Mouse (Mus musculus): ENCODE data around the gene Ftcd.

The Ftcd gene

DNA sequence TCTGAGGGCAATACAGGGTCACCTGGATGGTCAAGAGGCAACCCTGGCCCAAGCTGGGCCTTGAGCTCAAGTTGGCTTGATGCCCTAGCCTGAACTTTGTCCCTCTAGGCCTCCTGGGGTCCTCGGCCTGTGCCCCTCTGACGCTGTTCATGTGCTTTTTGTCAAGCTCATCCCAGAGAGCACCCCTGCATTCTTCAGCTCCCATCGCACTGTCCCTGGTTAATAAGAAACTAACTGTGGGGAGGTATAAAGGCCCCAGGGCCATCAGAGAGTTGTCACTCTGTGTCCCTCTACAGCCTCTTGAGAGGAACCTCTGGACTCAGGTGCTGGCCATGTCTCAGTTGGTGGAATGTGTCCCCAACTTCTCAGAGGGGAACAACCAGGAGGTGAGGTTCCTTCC is at the start of gene Ftcd:
TSS of gene Ftcd (plus strand) at position 275 of the 400 bp plus-strand sequence.
- no peak for DNase-seq (ENCODE audit: low read depth, low spot score)

DNA sequence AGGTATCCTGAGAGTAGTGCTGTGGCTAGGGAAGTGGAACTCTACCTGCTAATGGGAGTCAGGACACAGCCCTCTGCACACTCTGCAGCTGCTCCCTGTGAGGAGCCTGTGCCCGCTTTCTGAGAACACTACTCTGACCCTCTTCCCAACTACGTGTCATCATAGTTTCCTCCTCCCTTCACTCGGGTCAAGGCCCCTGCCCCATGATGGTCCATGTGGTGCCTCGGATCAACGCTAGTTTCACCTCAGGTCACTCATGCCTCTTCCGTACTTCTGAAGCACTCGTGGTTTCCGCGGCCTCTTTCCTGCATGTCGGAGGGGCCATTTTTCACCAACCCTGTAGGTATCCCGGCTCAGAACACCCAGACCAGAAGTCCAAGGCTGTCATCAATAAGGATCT is 44.5 kb upstream of the Ftcd start:
- no peak for DNase-seq (ENCODE audit: low read depth, low spot score)

DNA sequence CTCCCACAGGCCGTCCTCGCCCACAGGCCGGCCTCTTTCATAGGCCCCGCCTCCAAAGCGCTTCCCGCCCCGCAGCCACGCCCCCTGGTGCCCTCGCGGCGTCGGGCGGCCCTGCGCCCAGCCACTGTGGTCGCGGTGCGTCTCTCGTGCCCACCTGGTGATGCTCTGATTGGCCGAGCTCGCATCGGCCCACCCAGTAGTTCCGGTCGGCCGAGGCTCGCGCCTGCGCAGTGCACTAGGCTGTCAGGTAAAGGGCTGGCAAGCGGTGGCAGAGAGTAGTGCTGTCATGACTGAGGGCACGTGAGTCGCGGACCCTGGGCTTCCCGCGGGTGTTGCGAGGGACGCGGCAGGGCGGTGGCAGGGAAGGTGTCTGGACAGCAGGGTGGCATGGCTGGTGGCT is 44.1 kb upstream of the Ftcd start, which contains the start of gene Lss:
TSS of gene Lss (plus strand) at position 214 of the 400 bp plus-strand sequence.
- peak; percentile 95 for DNase-seq (ENCODE audit: low read depth, low spot score)

DNA sequence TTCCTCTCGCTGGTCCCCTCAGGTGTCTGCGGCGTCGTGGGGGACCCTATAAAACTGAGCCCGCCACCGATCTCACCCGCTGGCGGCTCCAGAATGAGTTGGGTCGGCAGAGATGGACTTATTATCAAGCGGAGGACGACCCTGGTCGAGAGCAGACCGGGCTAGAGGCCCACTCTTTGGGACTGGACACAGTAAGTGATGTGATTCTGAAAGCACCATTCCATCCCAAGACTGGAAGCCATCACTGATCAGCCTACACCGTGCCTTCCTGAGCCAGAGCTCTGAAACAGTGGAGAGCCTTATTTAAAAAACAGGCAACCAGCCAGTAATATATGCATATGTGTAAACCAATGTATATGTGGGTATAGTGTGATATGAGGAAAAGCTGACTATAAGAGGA is 43.6 kb upstream of the Ftcd start:
- no peak for DNase-seq (ENCODE audit: low read depth, low spot score)

DNA sequence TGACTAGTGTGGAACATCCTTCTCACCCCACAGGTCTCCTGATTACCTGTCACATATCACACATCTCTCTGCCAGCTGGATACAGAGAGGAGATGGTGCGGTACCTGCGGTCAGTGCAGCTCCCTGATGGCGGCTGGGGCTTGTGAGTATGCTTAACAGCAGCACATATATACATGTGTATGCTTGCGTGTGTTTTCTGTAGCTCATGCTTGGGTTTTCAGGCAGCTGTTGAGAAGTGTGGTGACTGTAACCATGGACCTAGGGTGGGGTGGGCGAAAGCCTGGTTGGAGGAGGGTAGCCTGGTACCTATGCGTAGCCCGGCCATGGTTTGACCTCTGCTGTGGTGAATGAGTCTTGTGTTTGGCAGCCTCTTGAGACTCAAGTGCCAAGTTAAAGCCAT is 39.9 kb upstream of the Ftcd start:
- DNase-seq (ENCODE audit: low read depth, low spot score) = no peak

DNA sequence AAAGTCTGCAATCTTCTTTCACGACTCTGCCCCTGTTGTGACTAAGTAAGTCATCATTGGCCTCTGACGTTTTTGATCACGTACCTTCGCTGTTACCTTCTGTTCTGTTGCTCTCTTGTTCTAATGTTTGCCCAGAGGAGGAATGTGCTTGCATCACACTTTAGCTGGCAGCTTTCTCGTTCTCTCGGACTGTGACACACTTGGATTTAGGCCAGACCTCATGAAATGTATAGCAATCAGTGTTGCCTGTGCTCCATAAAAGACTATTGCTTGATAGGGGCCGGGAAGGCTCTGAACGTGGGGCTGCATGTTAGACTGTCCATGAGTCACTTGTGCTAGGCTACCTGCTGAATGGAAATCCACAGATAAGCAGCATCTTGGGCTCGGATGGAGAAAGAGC is 37.8 kb upstream of the Ftcd start:
- no peak for DNase-seq (ENCODE audit: low read depth, low spot score)

DNA sequence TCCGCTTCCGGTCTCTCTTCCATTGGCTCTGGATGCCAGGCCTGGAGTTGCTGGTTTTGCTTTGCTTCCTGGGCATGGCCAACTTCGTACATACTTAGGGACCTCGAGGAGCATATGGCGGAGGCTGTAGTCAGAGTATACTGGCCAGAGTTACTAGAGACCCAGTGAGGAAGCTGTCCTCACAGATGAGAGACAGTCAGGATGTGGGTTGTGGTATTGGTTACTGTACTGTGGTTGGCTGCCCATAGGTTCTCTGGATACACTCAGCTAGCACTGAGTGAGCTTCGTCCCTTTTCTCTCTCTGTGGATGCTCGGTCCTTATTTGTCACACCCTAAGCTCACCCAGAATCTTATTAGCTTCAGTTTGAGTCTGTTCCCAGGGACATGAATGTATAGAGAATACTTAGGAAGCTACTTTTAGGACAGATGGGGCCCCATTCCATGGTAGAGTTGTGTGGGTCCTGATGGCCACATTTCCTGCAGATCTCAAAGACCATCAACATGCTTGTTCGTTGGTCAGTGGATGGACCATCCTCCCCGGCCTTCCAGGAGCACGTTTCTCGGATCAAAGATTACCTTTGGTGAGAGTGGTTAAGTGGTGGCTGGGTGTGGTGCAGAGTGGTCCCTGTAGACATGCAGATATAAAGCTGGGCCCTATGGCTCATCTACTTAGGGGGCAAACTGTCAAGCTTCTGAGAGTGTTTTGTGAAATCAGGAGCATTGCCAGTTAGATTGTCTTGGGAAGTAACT is 33.9 kb upstream of the Ftcd start:
- DNase-seq (ENCODE audit: low read depth, low spot score) = no peak

DNA sequence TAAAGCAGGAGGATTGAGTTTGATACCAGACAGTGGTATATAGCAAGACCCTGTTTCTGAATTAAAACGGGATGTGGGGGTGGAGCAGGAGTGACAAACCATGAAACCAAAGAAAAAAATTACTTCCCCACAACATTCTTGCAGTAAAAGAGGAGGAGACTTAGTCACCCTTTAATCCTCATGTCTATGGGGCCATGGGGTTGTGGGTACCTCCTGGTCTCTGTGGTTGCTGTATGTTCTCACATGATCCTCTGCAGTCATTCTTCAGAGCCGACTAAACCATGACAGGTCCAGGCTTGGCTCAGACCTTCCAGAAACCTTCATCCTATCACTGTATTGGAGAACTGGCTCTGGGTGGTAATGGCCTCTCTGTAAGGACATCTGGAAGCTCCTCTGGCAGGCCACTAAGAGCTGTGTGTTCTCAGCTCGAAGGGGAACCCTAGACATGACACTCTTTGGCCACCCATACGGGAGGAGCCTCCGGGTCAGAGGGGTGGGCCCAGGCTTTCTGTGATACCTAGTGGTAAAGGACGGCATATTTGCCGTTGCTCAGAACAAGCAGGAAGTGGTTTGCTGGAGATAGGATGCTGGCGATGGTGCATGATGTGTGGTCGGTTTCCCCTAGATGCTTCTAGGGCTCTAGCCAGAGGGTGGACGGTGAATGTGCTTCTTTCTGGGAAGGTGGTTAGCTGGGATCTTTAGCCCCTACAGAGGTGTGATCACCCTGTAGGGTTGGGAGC is 32.6 kb upstream of the Ftcd start:
- DNase-seq (ENCODE audit: low read depth, low spot score) = no peak

DNA sequence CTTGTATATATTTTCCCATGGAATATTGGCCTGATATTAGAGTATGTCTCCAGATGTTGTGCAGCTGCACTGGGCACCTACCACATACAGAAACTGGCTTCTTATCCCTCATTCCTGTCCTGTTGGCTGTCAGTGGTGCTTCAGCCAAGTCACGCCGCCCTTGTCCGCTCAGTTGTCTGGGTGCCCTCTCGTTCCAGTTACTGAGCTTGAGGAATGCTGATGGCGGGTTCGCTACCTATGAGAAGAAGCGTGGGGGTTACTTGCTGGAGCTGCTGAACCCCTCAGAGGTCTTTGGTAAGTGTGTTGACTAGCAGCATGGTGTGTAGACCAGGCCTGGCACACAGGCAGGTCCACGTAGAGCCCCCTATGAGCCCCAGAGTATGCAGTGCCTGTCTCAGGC is 28.9 kb upstream of the Ftcd start:
- DNase-seq (ENCODE audit: low read depth, low spot score) = no peak

DNA sequence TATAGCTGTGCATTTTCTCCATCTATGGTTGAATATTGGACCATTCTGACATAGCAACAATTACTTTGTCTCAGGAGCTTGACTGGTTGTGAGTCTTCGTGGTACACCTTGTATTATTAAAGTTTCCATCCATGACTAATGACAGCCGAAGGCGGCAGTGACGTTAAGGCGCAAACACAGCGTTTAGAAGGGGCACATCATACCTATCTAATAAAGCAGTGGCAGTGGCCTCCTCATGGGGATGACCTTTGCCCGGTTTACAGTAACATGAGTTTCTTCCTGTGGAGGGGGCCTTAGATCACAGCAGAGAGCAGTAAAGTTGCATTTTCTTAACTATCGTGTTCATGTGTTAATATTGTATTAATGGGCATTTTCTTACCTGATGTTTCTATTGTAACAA is 27.2 kb upstream of the Ftcd start:
- no peak for DNase-seq (ENCODE audit: low read depth, low spot score)

DNA sequence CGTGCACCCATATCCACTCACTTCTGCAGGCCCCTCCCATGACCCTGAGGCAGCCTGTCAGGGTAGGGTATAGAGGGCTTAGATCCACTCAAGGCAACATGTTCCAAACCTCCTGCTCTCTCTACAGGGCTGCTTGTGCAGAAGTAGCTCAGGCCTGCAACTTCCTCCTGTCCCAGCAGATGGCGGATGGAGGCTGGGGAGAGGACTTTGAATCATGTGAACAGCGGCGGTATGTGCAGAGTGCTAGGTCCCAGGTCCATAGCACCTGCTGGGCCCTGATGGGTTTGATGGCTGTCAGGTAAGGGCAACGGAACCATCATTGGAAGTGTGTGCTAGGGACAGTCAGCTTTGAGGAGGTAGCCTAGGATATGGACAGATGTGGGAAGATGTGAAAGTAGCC is 25.0 kb upstream of the Ftcd start:
- DNase-seq (ENCODE audit: low read depth, low spot score) = no peak

DNA sequence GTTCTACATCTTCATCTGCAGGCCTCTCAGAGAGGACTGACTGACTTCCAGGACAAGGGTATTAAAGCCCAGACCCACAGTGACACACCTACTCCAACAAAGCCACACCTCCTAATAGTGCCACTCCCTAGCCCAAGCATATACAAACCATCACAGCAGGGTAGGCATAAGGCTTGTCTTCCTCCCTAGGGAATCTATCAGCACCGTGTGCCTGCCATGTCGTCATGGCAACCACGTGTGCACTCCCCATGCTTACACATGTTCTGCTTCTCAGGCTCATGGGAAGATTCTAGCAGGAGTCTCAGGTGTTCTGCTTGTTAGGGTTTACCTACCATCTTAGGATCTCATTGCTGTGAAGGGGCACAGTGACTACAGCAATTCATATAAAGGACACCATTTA is 23.9 kb upstream of the Ftcd start:
- DNase-seq (ENCODE audit: low read depth, low spot score) = no peak

DNA sequence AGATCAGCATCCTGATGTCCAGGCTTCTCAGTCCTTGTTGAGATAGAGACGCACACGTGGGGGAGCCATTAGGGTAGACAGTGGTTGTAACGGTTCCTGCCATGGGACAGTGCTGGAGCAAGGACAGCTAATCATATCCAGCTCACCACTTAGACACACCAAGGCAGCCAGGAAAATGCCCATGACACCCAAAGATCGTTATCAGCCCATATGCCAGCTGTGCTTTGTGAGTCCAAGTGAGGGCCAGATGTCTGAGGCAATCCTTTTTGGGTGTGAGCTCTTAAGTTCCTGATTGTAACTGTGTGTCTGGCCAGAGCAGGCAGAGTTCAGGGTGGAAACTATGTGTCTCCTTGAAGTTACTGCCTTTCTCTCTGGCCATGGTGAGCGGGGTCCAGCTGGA is 21.4 kb upstream of the Ftcd start:
- DNase-seq (ENCODE audit: low read depth, low spot score) = no peak

DNA sequence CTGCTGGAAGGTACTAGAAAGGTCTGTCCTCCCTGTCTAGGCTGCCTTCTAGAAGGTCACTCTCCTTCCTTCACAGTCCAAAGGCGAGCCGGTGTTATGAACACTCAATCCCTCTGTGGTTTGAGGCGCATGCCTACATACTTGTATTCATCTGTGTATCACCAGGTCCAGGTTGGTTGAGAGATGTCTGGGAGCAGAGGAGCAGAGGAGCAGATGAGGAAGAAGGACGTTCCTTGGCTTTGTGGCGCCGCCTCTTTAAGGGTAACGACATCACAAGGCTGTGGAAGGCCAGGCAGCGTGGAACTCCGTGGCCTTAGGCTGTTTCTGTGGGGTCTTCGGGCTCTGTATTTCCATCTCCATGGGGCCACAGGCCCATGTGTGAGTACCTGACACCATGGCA is 13.5 kb upstream of the Ftcd start, which contains the start of gene Spatc1l:
TSS of gene Spatc1l (plus strand) at position 301 of the 400 bp plus-strand sequence.
- DNase-seq (ENCODE audit: low read depth, low spot score) = no peak

DNA sequence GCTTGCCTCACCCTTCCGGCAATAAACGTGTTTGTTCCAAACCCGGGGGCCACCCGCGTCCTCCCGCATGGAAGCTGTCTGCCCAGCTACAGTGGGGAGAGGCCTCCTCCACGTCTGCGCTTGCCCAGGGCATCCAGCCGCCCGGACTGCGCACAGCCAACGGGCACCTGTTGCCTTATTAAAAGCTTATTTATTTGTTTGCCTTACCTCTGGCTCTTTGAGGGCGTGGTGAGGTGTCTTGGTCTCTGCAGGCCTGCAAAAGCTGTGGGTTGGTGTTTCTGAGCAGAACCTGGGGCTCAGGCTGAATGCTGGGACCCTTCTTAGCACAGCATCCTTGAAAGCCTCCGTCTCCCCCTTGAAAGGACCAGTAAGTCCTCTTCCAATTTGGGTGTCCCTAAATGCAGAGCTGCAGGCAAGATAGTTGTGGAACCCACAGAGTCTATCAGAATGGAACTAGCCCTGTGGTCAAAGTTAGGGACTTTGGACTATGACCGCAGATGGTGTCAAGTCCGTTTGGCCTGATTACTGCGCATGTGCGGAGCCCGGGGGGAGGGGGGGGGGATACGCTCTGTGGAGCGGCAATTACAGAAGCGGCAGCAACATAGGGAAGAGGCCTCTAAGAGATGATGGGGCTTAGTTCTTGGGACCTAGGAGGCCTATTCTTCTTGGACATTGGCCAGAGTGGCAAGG is 5.3 kb upstream of the Ftcd start:
- no peak for DNase-seq (ENCODE audit: low read depth, low spot score)

DNA sequence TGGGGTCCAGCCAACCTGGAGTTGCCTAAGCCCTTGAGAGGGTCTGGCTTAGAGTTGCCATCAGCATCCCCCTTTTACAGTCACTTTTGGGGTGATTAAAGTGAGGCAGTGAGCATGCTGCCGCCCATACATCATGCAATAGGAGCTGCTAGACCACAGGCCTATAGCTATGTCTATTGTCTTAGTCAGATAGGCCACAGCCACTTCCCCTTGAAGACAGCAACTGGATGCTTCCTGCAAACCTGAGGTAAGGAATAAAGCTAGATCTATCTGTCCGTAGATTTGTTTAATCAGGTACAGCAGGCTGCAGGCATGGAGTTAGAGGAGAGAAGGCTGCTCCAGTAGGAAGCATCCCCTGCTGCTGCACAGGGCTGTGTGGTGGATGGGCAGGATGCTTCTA is 4.4 kb upstream of the Ftcd start:
- no peak for DNase-seq (ENCODE audit: low read depth, low spot score)

DNA sequence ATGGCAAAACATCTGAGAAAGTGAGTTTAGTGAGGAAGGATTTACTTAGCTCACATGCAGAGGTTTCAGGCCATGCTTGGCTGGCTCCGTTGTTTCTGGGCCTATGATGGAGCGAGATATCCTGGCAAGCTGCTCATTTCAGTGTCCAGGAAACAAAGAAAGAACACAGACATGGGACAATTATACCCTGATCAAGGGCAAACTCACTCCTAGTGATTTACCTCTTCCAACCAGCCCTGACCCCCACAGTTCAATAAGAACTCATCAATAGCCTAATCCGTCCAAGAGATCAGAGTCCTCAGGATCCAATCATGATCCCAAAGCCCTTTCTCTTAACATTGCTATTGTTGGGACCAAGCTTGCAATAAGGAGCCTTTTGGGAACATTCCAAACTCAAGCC is 3.3 kb upstream of the Ftcd start:
- no peak for DNase-seq (ENCODE audit: low read depth, low spot score)

DNA sequence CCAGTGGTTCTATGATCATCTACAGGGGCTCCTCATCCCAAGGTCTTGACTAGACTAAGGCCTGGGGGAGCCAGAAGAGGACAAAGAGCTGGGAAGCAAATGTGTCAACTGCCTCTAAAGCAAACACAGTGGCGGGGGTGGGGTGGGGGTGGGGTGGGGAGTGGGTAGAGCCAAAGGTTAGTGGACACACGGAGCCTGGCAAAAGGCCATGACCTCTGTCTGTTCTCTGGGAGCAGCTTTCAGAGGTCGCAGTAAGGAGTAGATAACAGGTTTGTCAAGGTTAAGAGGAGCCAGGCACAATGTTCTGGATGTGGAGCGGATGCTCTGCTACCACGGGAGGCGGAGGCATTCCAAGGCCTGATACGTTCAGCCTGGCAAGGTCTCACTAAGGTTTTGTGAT is 1.5 kb downstream of the Ftcd start:
- no peak for DNase-seq (ENCODE audit: low read depth, low spot score)

DNA sequence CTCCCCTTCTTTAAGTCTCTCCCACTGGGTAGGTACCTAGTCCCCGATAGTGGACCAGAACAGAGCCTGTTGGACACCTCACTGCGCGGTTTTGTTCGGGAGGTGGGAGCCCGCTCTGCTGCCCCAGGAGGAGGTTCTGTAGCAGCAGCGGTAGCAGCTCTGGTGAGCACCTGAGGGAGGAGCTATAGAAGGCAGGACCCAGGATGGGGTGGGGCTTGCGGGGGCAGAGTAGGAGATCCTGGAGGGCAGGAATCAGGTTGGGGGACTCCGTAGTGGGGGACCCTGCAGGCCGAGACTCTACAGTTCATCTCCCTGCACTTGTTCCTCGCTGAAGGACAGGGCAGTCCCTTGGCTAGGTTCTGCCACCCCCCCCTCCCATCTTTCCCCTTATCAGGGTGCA is 8.7 kb downstream of the Ftcd start:
- DNase-seq (ENCODE audit: low read depth, low spot score) = no peak

DNA sequence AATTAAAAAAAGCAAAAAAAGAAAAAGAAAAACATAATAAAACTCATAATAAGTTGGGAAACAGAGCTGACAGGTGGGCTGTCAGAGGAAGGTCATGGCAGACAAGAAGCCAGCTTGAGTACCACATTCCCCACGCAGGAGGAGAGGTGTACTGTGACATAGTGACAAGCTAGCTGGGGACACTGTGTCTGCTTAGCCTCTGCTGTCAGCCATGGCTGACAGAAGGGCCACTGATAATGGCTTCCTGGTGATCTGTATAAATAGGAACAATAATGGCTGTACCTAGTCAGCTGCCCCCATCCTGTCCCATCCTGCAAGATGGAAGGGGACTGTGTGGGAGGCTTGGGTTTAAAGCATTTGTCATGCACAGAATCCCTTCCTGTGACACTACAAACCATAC is 10.7 kb downstream of the Ftcd start:
- no peak for DNase-seq (ENCODE audit: low read depth, low spot score)

DNA sequence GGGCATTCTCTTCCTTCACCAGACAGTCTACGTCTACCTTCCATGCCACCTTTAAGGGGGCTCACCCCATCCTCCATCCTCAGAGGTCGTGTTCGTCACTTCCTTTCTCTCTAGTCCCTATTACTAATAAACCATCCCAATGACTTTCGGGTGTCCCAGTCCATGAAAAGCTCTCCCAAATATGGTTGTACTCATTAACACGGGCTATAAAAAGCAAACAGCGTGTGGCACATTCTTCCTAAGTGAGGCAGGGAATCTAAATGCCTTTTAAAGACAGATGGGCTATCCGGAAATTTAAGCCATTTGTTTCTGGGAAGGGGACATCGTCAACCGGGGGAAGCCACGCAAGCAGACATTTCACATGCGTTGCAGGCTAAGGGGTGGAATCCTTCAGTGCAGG is 14.7 kb downstream of the Ftcd start:
- no peak for DNase-seq (ENCODE audit: low read depth, low spot score)

DNA sequence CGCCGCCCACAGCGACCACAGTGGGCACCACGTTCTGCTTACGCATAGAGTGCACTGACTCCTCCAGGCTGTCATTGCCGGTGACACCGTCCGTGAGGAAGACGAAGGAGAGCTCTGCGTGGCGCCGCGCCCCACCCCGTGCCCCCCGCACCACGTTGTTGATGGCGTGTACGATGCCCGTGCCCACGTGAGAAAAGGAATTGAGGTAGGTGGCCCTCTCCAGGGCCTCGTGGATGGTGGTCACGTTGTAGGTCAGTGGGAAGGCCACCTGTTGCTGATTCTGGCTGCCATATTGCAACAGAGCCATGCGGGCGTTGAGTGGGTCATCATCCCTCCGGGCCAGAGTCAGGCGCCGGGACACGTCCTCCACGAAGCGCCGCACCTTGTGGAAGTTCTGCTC is 20.9 kb downstream of the Ftcd start:
- no peak for DNase-seq (ENCODE audit: low read depth, low spot score)

DNA sequence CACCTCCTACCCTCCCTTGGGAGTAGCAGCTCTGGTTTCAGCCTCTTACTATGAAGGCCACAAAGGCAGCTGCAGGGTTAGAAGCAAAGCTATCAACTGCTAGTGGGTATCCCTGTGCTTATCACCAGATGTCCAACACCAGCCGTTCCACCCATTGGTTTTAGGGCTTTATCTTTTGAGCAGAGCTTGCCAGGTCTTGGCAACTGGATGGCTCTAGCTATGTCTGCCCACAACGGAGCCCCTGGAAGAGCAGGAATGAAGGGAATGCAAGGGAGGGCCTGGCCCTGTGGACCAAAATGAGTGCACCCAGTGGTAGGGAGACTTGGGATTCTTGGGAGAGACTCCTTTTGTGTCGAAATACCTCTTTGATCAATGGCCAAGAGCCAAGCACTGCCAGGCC is 27.2 kb downstream of the Ftcd start:
- no peak for DNase-seq (ENCODE audit: low read depth, low spot score)
